Mouse (Mus musculus): ENCODE data around the gene Cap2. TPM values are rescaled to one million over a fixed set of nuclear protein-coding genes. Genes with fewer than 3 reads are reported as not detected.

Gene Cap2
- polyA plus RNA-seq, 1 experiment from 2014 or later: 18.3 TPM

- H3K4me2 ChIP-seq (ENCODE audit: low read depth, low read length): no peak overlapping the region
- WGBS: 85% methylated on average over 5 of the region's 5 CpGs
- no peak for ATAC-seq (ENCODE audit: insufficient read depth, low FRiP score)
- no peak overlapping the region for H3K4me3 ChIP-seq (replicated peaks; ENCODE audit: low read length)
- H3K27ac ChIP-seq (ENCODE audit: low read length): no peak overlapping the region
- no peak overlapping the region for H3K9ac ChIP-seq (ENCODE audit: low read length)
- H3K4me1 ChIP-seq (ENCODE audit: control insufficient read depth, insufficient read depth, low read length): peaks cover 2% of the 10 kb centered on the region; the same call in 1 of the 2 replicates
- no peaks in the 10 kb centered on the region for H3K36me3 ChIP-seq (ENCODE audit: control insufficient read depth, insufficient read depth, low read length)
- H3K9me3 ChIP-seq (replicated peaks; ENCODE audit: control insufficient read depth, low read length): no peaks in the 10 kb centered on the region
- H3K27me3 ChIP-seq (ENCODE audit: control insufficient read depth, insufficient read depth, low read length): no peaks in the 10 kb centered on the region
Measured at GRCm38 (mm10) chr13:46565913-46566312, 64.3 kb downstream of the Cap2 start.

DNA sequence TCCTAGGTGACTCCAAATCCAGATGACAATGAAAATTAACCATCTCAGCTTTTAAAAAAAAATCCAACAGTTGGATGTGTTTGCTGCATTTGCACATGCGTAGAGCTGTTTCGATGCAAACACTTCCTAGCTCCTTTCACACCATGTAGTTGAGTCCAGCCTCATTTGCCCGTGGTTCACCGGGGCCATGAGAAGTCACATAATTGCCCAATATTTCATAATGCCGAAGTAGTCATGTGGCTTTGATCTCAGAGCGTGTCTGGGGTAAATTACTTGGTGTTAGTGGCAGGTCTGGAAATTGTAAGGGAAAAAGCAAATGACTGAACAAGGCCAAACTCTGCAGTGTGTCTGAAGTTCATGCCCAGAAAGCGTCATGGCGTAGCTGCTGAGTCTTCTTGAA is 67.8 kb downstream of the Cap2 start:
- 78% methylated on average over 8 of the region's 8 CpGs for WGBS
- ATAC-seq (ENCODE audit: insufficient read depth, low FRiP score): no peak
- H3K27ac ChIP-seq (ENCODE audit: low read length): no peak overlapping the region
- H3K9ac ChIP-seq (ENCODE audit: low read length): no peak overlapping the region
- H3K9me3 ChIP-seq (replicated peaks; ENCODE audit: control insufficient read depth, low read length): no peaks in the 10 kb centered on the region
- no peaks in the 10 kb centered on the region for H3K27me3 ChIP-seq (ENCODE audit: control insufficient read depth, insufficient read depth, low read length)
- no peak overlapping the region for H3K4me2 ChIP-seq (ENCODE audit: low read depth, low read length)
- peaks cover 5% of the 10 kb centered on the region; the same call in 1 of the 2 replicates for H3K4me1 ChIP-seq (ENCODE audit: control insufficient read depth, insufficient read depth, low read length)
- no peak overlapping the region for H3K4me3 ChIP-seq (replicated peaks; ENCODE audit: low read length)
- no peaks in the 10 kb centered on the region for H3K36me3 ChIP-seq (ENCODE audit: control insufficient read depth, insufficient read depth, low read length)

DNA sequence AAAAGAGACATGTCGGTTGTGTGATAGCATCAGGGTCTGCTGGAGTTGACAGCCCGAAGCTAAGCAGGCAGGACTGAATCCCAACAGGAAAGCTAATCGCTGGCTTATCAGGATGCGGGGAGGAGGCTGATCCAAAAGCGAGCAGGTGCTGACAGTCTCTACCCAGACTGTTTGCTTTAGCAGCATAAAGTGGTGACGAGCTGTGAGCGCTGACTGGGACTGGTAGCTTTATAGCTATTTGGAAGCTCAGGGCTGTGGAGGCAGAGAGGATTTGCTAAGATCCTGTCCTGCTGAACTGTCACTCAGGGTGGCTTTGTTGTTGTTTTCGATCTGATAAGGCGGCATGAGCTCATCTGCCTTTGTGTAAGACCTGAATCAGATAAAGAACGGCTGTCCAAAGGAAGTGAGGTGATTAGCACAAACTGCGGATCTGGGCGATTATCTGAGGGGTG is 69.5 kb downstream of the Cap2 start:
- Histone ChIP-seq H3K36me3 (ENCODE audit: control insufficient read depth, insufficient read depth, low read length) (no peaks in the 10 kb centered on the region), H3K4me3 (replicated peaks; ENCODE audit: low read length) (no peak overlapping the region), H3K4me2 (ENCODE audit: low read depth, low read length) (peak overlapping the region; percentile 28), H3K9ac (ENCODE audit: low read length) (no peak overlapping the region), H3K27me3 (ENCODE audit: control insufficient read depth, insufficient read depth, low read length) (no peaks in the 10 kb centered on the region), H3K27ac (ENCODE audit: low read length) (peak overlapping the region; percentile 75), H3K4me1 (ENCODE audit: control insufficient read depth, insufficient read depth, low read length) (peaks cover 5% of the 10 kb centered on the region; the same call in 1 of the 2 replicates), H3K9me3 (replicated peaks; ENCODE audit: control insufficient read depth, low read length) (no peaks in the 10 kb centered on the region)
- 5% methylated on average over 12 of the region's 12 CpGs for WGBS
- no peak for ATAC-seq (ENCODE audit: insufficient read depth, low FRiP score)

DNA sequence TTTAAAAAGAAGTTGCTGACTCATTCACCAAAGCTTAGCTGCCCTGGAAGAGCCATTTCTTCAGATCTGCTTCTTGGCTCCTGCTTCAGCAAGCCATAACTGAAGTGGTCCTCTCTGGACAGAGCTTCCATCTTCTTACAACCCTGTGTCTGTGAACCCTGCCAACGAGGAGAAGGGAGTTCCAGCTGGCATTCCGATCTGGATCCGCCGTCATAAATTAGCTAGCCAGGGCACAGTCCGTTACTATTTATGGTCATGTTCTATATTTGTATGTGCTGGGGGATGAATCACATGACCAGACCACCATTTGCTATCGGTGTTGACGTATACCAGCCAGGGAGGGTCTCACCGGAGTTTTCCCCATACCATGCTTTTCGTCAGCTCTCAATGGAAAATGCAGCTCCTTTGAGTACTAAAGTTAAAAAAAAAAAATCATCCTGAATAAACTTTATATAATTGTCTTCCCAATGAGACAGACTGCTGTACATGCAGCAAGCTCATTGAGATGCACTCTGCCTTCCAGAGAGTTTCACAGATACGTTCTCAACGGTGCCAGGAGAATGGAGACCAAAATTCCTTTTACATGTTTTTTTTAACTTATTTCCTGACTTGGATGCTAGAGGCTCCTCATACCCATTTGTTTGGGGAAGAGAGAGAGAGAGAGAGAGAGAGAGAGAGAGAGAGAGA is 70.5 kb downstream of the Cap2 start:
- Histone ChIP-seq H3K9ac (ENCODE audit: low read length) (no peak overlapping the region), H3K4me1 (ENCODE audit: control insufficient read depth, insufficient read depth, low read length) (peaks cover 5% of the 10 kb centered on the region; the same call in 1 of the 2 replicates), H3K27me3 (ENCODE audit: control insufficient read depth, insufficient read depth, low read length) (no peaks in the 10 kb centered on the region), H3K27ac (ENCODE audit: low read length) (peak overlapping the region; percentile 76), H3K9me3 (replicated peaks; ENCODE audit: control insufficient read depth, low read length) (no peaks in the 10 kb centered on the region), H3K4me3 (replicated peaks; ENCODE audit: low read length) (no peak overlapping the region), H3K36me3 (ENCODE audit: control insufficient read depth, insufficient read depth, low read length) (no peaks in the 10 kb centered on the region), H3K4me2 (ENCODE audit: low read depth, low read length) (peak overlapping the region; percentile 33)
- WGBS: 33% methylated on average over 11 of the region's 11 CpGs
- peak; percentile 89 for ATAC-seq (ENCODE audit: insufficient read depth, low FRiP score)

GRCm38 (mm10) chr13:46572648-46573163 is 71.1 kb downstream of the Cap2 start:
- no peaks in the 10 kb centered on the region for H3K27me3 ChIP-seq (ENCODE audit: control insufficient read depth, insufficient read depth, low read length)
- peak overlapping the region; percentile 33 for H3K4me2 ChIP-seq (ENCODE audit: low read depth, low read length)
- peak overlapping the region; percentile 50 for H3K27ac ChIP-seq (ENCODE audit: low read length)
- ATAC-seq (ENCODE audit: insufficient read depth, low FRiP score): peak; percentile 51; the same call in 1 of the 2 replicates
- H3K4me1 ChIP-seq (ENCODE audit: control insufficient read depth, insufficient read depth, low read length): peaks cover 5% of the 10 kb centered on the region; the same call in 1 of the 2 replicates
- H3K9me3 ChIP-seq (replicated peaks; ENCODE audit: control insufficient read depth, low read length): no peaks in the 10 kb centered on the region
- H3K36me3 ChIP-seq (ENCODE audit: control insufficient read depth, insufficient read depth, low read length): no peaks in the 10 kb centered on the region
- no peak overlapping the region for H3K9ac ChIP-seq (ENCODE audit: low read length)
- no peak overlapping the region for H3K4me3 ChIP-seq (replicated peaks; ENCODE audit: low read length)
- 19% methylated on average over 9 of the region's 9 CpGs for WGBS

- Histone ChIP-seq H3K27me3 (ENCODE audit: control insufficient read depth, insufficient read depth, low read length) (no peaks in the 10 kb centered on the region), H3K4me3 (replicated peaks; ENCODE audit: low read length) (no peak overlapping the region), H3K9me3 (replicated peaks; ENCODE audit: control insufficient read depth, low read length) (no peaks in the 10 kb centered on the region), H3K4me2 (ENCODE audit: low read depth, low read length) (no peak overlapping the region), H3K4me1 (ENCODE audit: control insufficient read depth, insufficient read depth, low read length) (peaks cover 5% of the 10 kb centered on the region; the same call in 1 of the 2 replicates), H3K36me3 (ENCODE audit: control insufficient read depth, insufficient read depth, low read length) (no peaks in the 10 kb centered on the region), H3K27ac (ENCODE audit: low read length) (no peak overlapping the region), H3K9ac (ENCODE audit: low read length) (no peak overlapping the region)
- no peak for ATAC-seq (ENCODE audit: insufficient read depth, low FRiP score)
- 78% methylated on average over 5 of the region's 5 CpGs for WGBS
Measured at GRCm38 (mm10) chr13:46574201-46574600, 72.6 kb downstream of the Cap2 start.

DNA sequence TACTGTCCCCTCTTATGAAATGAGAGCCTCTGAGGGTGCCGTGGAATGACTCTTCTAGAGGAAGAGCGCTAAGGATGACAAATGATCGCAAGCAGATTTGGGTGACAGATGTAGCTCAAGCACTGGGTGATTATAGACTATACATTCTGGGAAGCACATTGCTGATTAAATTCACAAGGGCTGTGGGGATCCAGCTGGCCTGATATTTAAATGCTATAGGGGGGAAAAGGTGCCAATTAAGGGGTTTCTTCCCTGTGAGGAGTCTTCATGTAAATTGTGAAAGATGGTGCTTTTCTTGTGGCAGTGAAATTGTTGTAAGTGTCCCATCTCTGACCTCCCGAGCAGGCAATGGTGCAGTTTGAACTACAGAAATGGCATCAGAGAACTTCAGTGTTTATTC is 73.1 kb downstream of the Cap2 start:
- Histone ChIP-seq H3K4me3 (replicated peaks; ENCODE audit: low read length) (no peak overlapping the region), H3K4me2 (ENCODE audit: low read depth, low read length) (no peak overlapping the region), H3K4me1 (ENCODE audit: control insufficient read depth, insufficient read depth, low read length) (peaks cover 5% of the 10 kb centered on the region; the same call in 1 of the 2 replicates), H3K27ac (ENCODE audit: low read length) (no peak overlapping the region), H3K9me3 (replicated peaks; ENCODE audit: control insufficient read depth, low read length) (no peaks in the 10 kb centered on the region), H3K9ac (ENCODE audit: low read length) (no peak overlapping the region), H3K27me3 (ENCODE audit: control insufficient read depth, insufficient read depth, low read length) (no peaks in the 10 kb centered on the region), H3K36me3 (ENCODE audit: control insufficient read depth, insufficient read depth, low read length) (no peaks in the 10 kb centered on the region)
- 83% methylated on average over 4 of the region's 4 CpGs for WGBS
- ATAC-seq (ENCODE audit: insufficient read depth, low FRiP score): no peak

DNA sequence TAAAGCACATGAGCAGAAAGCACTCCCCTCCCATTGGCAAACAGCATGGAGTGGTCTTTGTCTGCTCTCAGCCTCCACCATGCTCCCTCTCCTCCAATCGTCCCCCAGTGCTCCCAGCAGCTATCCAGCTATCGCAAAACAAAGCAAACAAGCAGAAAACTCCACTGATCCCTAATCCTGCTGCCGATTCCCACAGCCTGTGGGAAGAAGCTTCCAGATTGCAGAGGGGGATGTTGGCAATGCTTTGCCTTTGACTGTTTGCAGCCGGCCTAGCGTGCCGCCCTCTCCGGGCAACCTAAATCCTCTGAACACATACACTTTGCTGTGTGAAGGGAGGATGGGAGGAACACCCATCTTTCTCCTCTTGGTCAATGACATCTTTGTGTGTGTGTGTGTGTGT is 83.2 kb downstream of the Cap2 start:
- no peak for ATAC-seq (ENCODE audit: insufficient read depth, low FRiP score)
- no peaks in the 10 kb centered on the region for H3K9me3 ChIP-seq (replicated peaks; ENCODE audit: control insufficient read depth, low read length)
- no peaks in the 10 kb centered on the region for H3K4me1 ChIP-seq (ENCODE audit: control insufficient read depth, insufficient read depth, low read length)
- no peak overlapping the region for H3K4me3 ChIP-seq (replicated peaks; ENCODE audit: low read length)
- WGBS: 75% methylated on average over 7 of the region's 7 CpGs
- no peaks in the 10 kb centered on the region for H3K36me3 ChIP-seq (ENCODE audit: control insufficient read depth, insufficient read depth, low read length)
- no peak overlapping the region for H3K4me2 ChIP-seq (ENCODE audit: low read depth, low read length)
- H3K9ac ChIP-seq (ENCODE audit: low read length): no peak overlapping the region
- no peak overlapping the region for H3K27ac ChIP-seq (ENCODE audit: low read length)
- H3K27me3 ChIP-seq (ENCODE audit: control insufficient read depth, insufficient read depth, low read length): no peaks in the 10 kb centered on the region

DNA sequence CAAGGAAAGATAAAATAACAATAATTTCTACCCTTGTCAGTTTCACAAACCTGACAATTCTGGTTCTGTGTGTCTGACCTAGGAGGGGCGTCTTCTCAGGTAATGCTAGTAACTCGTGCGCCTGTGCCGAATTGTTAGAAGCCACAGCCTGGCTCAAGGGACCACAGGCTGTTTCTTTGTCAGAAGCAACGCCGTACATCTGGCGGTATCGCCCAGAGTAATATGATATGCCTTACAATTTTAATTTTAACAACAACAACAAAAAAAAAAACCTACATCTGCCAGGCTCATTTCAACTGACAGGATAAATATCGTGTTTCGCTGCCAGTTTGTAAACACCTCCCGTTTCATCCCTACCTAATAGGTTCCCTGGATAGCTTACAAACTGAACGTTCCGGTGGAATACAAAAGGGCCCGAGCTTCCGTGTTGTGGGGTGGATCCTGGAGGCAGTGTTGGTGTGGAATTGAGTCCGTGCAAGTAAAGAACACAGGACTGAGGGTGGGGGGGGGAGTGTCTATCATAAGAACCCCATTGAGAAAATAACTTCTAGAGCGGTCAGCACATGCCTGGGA is 86.2 kb downstream of the Cap2 start:
- Histone ChIP-seq H3K4me1 (ENCODE audit: control insufficient read depth, insufficient read depth, low read length) (no peaks in the 10 kb centered on the region), H3K9ac (ENCODE audit: low read length) (no peak overlapping the region), H3K9me3 (replicated peaks; ENCODE audit: control insufficient read depth, low read length) (no peaks in the 10 kb centered on the region), H3K27me3 (ENCODE audit: control insufficient read depth, insufficient read depth, low read length) (no peaks in the 10 kb centered on the region), H3K4me3 (replicated peaks; ENCODE audit: low read length) (no peak overlapping the region), H3K36me3 (ENCODE audit: control insufficient read depth, insufficient read depth, low read length) (no peaks in the 10 kb centered on the region), H3K4me2 (ENCODE audit: low read depth, low read length) (no peak overlapping the region), H3K27ac (ENCODE audit: low read length) (no peak overlapping the region)
- 85% methylated on average over 17 of the region's 17 CpGs for WGBS
- ATAC-seq (ENCODE audit: insufficient read depth, low FRiP score): no peak

All from stomach, embryonic 16.5 days (tissue).